Comparison of ENCODE assay signal across 8 mouse cellular contexts in genomic region chr1:134987173-134987961, GRCm38 (mm10). TPM values are rescaled to one million over a fixed set of nuclear protein-coding genes. Genes with fewer than 3 reads are reported as not detected.
DNase-seq lines count a peak whose midpoint lies in the region; ATAC-seq and TF ChIP-seq lines count a peak whose summit lies in the region.

No protein-coding gene starts in this region.

- TF ChIP-seq POLR2A in olfactory bulb, adult 2 months (IDR thresholded peaks at IDR 0.05; ENCODE audit: insufficient read depth, low read depth, low read length): peak; percentile 52; the same call in 1 of the 2 replicates

- no peak for TF ChIP-seq CTCF in olfactory bulb, adult 2 months (IDR thresholded peaks at IDR 0.05; ENCODE audit: insufficient read depth, low read depth, low read length)

- H3K27me3 ChIP-seq in forebrain, embryonic 16.5 days (replicated peaks; ENCODE audit: control insufficient read depth, insufficient read depth, low read length): peaks cover 4% of the 10 kb centered on the region; the same call in 1 of the 2 replicates
- H3K27me3 ChIP-seq in hindbrain, embryonic 11.5 days (ENCODE audit: control insufficient read depth, insufficient read depth, low read length): no peaks in the 10 kb centered on the region; the same call in 1 of the 2 replicates
- H3K27me3 ChIP-seq in lung, embryonic 15.5 days: peaks cover 40% of the 10 kb centered on the region

- peak overlapping the region; percentile 53 for H3K4me3 ChIP-seq in forebrain, embryonic 16.5 days (replicated peaks; ENCODE audit: low read length)
- peak overlapping the region; percentile 24 for H3K4me3 ChIP-seq in hindbrain, embryonic 11.5 days (ENCODE audit: low read depth, low read length)
- peak overlapping the region; percentile 37 for H3K4me3 ChIP-seq in lung, embryonic 15.5 days
- peak overlapping the region; percentile 32 for H3K4me3 ChIP-seq in olfactory bulb, adult 2 months (ENCODE audit: insufficient read depth, low read depth, low read length)

- 31% methylated on average over 48 of the region's 48 CpGs for WGBS in forebrain, embryonic 16.5 days
- WGBS in hindbrain, embryonic 11.5 days: 30% methylated on average over 48 of the region's 48 CpGs
- 29% methylated on average over 48 of the region's 48 CpGs for WGBS in lung, embryonic 15.5 days
- 38% methylated on average over 48 of the region's 48 CpGs for WGBS in olfactory bulb, adult 2 months

- DNase-seq in Muller cell, postnatal 12 days (ENCODE audit: inconsistent ontology term): peak; percentile 66
- peak; percentile 67 to 79 for DNase-seq in cerebellum, adult 18-20 months
- peak; percentile 85 for DNase-seq in hindbrain, embryonic 11.5 days (ENCODE audit: low spot score)
- DNase-seq in layer of hippocampus, postnatal 10 days (ENCODE audit: low spot score in 2 of 2): peak; percentile 40 to 66
- peak; percentile 10 to 40 for DNase-seq in urinary bladder, postnatal 36 days (ENCODE audit: low spot score in 2 of 2)

- no peak overlapping the region for H3K27ac ChIP-seq in forebrain, embryonic 16.5 days (ENCODE audit: low read length)
- H3K27ac ChIP-seq in hindbrain, embryonic 11.5 days (ENCODE audit: low read depth, low read length): no peak overlapping the region
- H3K27ac ChIP-seq in lung, embryonic 15.5 days: no peak overlapping the region
- H3K27ac ChIP-seq in olfactory bulb, adult 2 months (ENCODE audit: insufficient read depth, low read depth, low read length): 0 out of 2 replicates have a peak overlapping the region, but pooled peaks have one; percentile 4

- H3K36me3 ChIP-seq in forebrain, embryonic 16.5 days (ENCODE audit: control insufficient read depth, insufficient read depth): no peaks in the 10 kb centered on the region
- no peaks in the 10 kb centered on the region for H3K36me3 ChIP-seq in hindbrain, embryonic 11.5 days (ENCODE audit: control insufficient read depth, insufficient read depth, low read length)
- no peaks in the 10 kb centered on the region for H3K36me3 ChIP-seq in lung, embryonic 15.5 days

- peak; percentile 83 for ATAC-seq in forebrain, embryonic 16.5 days
- ATAC-seq in hindbrain, embryonic 11.5 days (ENCODE audit: low FRiP score): peak; percentile 80
- ATAC-seq in lung, embryonic 15.5 days (ENCODE audit: borderline replicate concordance, extremely low read depth, low FRiP score, low TSS enrichment): peak; percentile 64

- H3K9me3 ChIP-seq in forebrain, embryonic 16.5 days (ENCODE audit: control insufficient read depth, low read length): no peaks in the 10 kb centered on the region
- no peaks in the 10 kb centered on the region for H3K9me3 ChIP-seq in hindbrain, embryonic 11.5 days (ENCODE audit: control insufficient read depth, low read length)
- no peaks in the 10 kb centered on the region for H3K9me3 ChIP-seq in lung, embryonic 15.5 days

- H3K9ac ChIP-seq in forebrain, embryonic 16.5 days (replicated peaks; ENCODE audit: low read depth, low read length): peak overlapping the region; percentile 70
- H3K9ac ChIP-seq in hindbrain, embryonic 11.5 days (ENCODE audit: low read depth, low read length): peak overlapping the region; percentile 59
- no peak overlapping the region for H3K9ac ChIP-seq in lung, embryonic 15.5 days

- peak overlapping the region; percentile 86 for H3K4me2 ChIP-seq in forebrain, embryonic 16.5 days (ENCODE audit: low read length)
- H3K4me2 ChIP-seq in hindbrain, embryonic 11.5 days (replicated peaks; ENCODE audit: low read depth, low read length): peak overlapping the region; percentile 69
- H3K4me2 ChIP-seq in lung, embryonic 15.5 days: peak overlapping the region; percentile 84

- H3K4me1 ChIP-seq in forebrain, embryonic 16.5 days (replicated peaks; ENCODE audit: control insufficient read depth, insufficient read depth, low read length): 0 out of 2 replicates have a peak, but pooled peaks cover 4% of the 10 kb centered on the region
- H3K4me1 ChIP-seq in hindbrain, embryonic 11.5 days (replicated peaks; ENCODE audit: control insufficient read depth, insufficient read depth, low read length): no peaks in the 10 kb centered on the region
- H3K4me1 ChIP-seq in lung, embryonic 15.5 days: peaks cover 10% of the 10 kb centered on the region; the same call in 1 of the 2 replicates
- H3K4me1 ChIP-seq in olfactory bulb, adult 2 months (ENCODE audit: control insufficient read depth, insufficient read depth, low read length): peaks cover 18% of the 10 kb centered on the region

RNA-seq across cellular contexts. Expression of gene Ube2t, which starts 25.0 kb away (rescaled TPM):
- 23.5 and 25.8 TPM in 2 replicates for polyA plus RNA-seq in forebrain, embryonic 16.5 days (2015; fragmentation: Nextera tagmentation; extraction: Ambion mirVana)
- 40.3 and 40.9 TPM in 2 replicates for polyA plus RNA-seq in hindbrain, embryonic 11.5 days (2014; fragmentation: Nextera tagmentation; extraction: Ambion mirVana)
- 1 to 10 TPM; 2.1 to 4.2 TPM for total RNA-seq in layer of hippocampus, postnatal 10 days (2021)
- 40.9 and 41.2 TPM in 2 replicates for polyA plus RNA-seq in lung, embryonic 15.5 days (2015; fragmentation: Nextera tagmentation; extraction: Ambion mirVana)
- polyA plus RNA-seq in olfactory bulb, adult 2 months (2012; ENCODE audit: insufficient read depth, insufficient read length, low replicate concordance, missing spikeins): not detected in 2 replicates

RNA-seq across cellular contexts. Expression of gene Ppp1r12b, which starts 31.6 kb away (rescaled TPM):
- 15.2 and 17.5 TPM in 2 replicates for polyA plus RNA-seq in forebrain, embryonic 16.5 days (2015; fragmentation: Nextera tagmentation; extraction: Ambion mirVana)
- polyA plus RNA-seq in hindbrain, embryonic 11.5 days (2014; fragmentation: Nextera tagmentation; extraction: Ambion mirVana): 6.8 and 10.8 TPM in 2 replicates
- total RNA-seq in layer of hippocampus, postnatal 10 days (2021): 10 to 100 TPM; 64.2 to 70.2 TPM
- 9.4 and 11.2 TPM in 2 replicates for polyA plus RNA-seq in lung, embryonic 15.5 days (2015; fragmentation: Nextera tagmentation; extraction: Ambion mirVana)
- polyA plus RNA-seq in olfactory bulb, adult 2 months (2012; ENCODE audit: insufficient read depth, insufficient read length, low replicate concordance, missing spikeins): 34.2 and 262 TPM in 2 replicates

Comparison
In these comparisons a context has a peak if more than half of its experiments do, and no peak if none do; other contexts are left out.
1. DNase-seq: peak in every context shown above with its lines; median percentile 85 in hindbrain, embryonic 11.5 days; 73 in cerebellum, adult 18-20 months; 66 in Muller cell, postnatal 12 days; 53 in layer of hippocampus, postnatal 10 days; 25 in urinary bladder, postnatal 36 days.